Mouse (Mus musculus) megakaryocyte, embryonic 14.5 days (primary cell): Measurements from ENCODE around the gene Endou. TPM values are rescaled to one million over a fixed set of nuclear protein-coding genes. Genes with fewer than 3 reads are reported as not detected.

ENCODE experiments used
- H3K27me3 ChIP-seq: replicated peaks from 2 replicates; pipeline ENCODE3; 2012; ENCODE audit warnings: inconsistent platforms
- H3K36me3 ChIP-seq: replicated peaks from 2 replicates; pipeline ENCODE3; 2012; ENCODE audit warnings: low read length, inconsistent platforms, mixed read lengths
- H3K4me1 ChIP-seq: 2 replicates; pipeline ENCODE4 v1.6.1; 2012; ENCODE audit warnings: inconsistent platforms
- H3K4me3 ChIP-seq: replicated peaks from 2 replicates; pipeline ENCODE3; 2012; ENCODE audit warnings: moderate library complexity, mild to moderate bottlenecking, inconsistent platforms
- H3K9me3 ChIP-seq: 2 replicates; pipeline ENCODE4 v1.6.1; 2012; ENCODE audit warnings: inconsistent platforms
- FLI1 ChIP-seq: IDR thresholded peaks from 2 replicates; pipeline ENCODE4 v1.6.1; 2012; ENCODE audit warnings: low read length, inconsistent platforms, mixed read lengths
- GATA1 ChIP-seq: IDR thresholded peaks from 3 replicates; pipeline ENCODE4 v1.6.1; 2012; ENCODE audit warnings: mixed read lengths, low read length, inconsistent platforms, borderline replicate concordance
- polyA plus RNA-seq: library from polyadenylated mRNA; stranded (reverse); fragments of >175 nt; gene quantifications from 2 replicates; pipeline ENCODE4 v1.2.3, GENCODE M21; 2012; ENCODE audit warnings: low replicate concordance; ENCODE audit not compliant: insufficient read depth

The Endou gene
- polyA plus RNA-seq, 1 experiment = 0.09 TPM

DNA sequence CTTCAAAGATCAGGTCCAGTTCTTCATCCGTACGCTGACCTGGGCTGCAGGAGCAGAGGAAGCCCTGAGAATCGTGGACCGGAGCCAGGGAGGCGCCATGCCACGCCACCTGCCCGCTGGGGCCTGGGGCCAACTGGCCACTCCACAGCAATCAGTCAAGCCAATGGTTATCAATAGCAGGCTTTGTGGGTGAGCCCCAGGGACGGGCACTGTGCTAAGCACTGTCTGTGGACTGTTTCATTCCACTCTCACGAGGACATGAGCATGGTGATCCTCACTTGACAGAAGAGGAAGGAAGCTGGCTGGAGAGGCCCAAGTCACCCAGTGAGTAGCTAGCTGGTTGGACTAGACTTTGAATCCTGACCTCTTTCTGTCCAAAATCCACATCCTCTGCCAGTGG, 28.9 kb upstream of the Endou start:
- H3K27me3 ChIP-seq = peaks cover 87% of the 10 kb centered on the region
- no peaks in the 10 kb centered on the region for H3K9me3 ChIP-seq
- TF ChIP-seq GATA1 (no peak), FLI1 (no peak)
- no peaks in the 10 kb centered on the region for H3K36me3 ChIP-seq
- peak overlapping the region; percentile 34 for H3K4me3 ChIP-seq
- H3K4me1 ChIP-seq = peaks cover 74% of the 10 kb centered on the region

- H3K4me1 ChIP-seq = peaks cover 73% of the 10 kb centered on the region
- H3K27me3 ChIP-seq = peaks cover 58% of the 10 kb centered on the region
- no peak overlapping the region for H3K4me3 ChIP-seq
- no peaks in the 10 kb centered on the region for H3K36me3 ChIP-seq
- no peaks in the 10 kb centered on the region for H3K9me3 ChIP-seq
- no peak for TF ChIP-seq GATA1
- no peak for TF ChIP-seq FLI1
These were observed 24.2 kb upstream of the Endou start for GRCm38 (mm10) chr15:97755361-97755760.

DNA sequence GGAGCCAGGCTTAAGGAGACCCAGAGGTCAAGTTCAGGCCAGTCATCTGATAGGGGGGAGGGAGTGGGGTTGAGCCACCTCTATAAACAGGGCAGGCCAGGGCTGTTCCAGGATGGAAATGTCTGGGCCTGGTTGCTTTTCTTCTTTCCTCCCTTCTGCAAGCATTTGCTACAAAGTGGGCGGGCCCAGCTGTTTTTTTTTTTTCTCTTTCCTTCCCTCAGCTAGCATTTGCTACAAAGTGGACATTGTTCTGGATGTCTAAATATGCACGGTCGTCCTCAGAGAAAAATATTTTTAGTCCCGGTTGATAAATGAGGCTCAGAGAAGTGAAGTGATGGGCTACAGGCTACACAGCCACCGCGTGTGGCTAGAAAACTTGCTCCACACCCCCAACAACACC, 23.3 kb upstream of the Endou start:
- TF ChIP-seq FLI1 (no peak), GATA1 (no peak)
- H3K36me3 ChIP-seq = no peaks in the 10 kb centered on the region
- no peak overlapping the region for H3K4me3 ChIP-seq
- H3K9me3 ChIP-seq = no peaks in the 10 kb centered on the region
- H3K4me1 ChIP-seq = peaks cover 75% of the 10 kb centered on the region
- peaks cover 57% of the 10 kb centered on the region for H3K27me3 ChIP-seq

DNA sequence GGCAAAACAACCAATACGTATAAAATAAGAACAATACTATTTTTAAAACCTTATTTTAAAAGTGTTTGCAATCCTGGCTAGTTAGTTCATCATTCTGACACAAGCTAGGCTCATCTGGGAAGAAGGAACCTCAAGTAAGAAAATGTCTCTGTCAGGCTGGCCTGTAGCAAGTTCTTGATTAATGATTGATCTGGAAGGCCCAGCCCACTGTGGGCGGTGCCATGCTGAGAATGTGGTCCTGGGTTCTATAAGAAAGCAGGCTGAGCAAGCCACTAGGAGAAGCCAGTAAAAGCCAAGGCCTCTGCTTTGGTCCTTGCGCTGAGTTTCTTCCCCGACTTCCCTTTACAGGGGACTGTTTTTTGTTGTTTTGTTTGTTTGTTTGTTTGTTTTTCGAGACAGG, 21.4 kb upstream of the Endou start:
- H3K4me3 ChIP-seq = no peak overlapping the region
- H3K27me3 ChIP-seq = peaks cover 47% of the 10 kb centered on the region
- H3K9me3 ChIP-seq = no peaks in the 10 kb centered on the region
- no peaks in the 10 kb centered on the region for H3K36me3 ChIP-seq
- peaks cover 75% of the 10 kb centered on the region for H3K4me1 ChIP-seq
- no peak for TF ChIP-seq GATA1
- TF ChIP-seq FLI1 = no peak

GRCm38 (mm10) chr15:97751676-97752075, 20.5 kb upstream of the Endou start:
- Histone ChIP-seq H3K4me1 (peaks cover 72% of the 10 kb centered on the region), H3K27me3 (peaks cover 45% of the 10 kb centered on the region), H3K36me3 (no peaks in the 10 kb centered on the region), H3K9me3 (no peaks in the 10 kb centered on the region), H3K4me3 (no peak overlapping the region)
- no peak for TF ChIP-seq GATA1
- no peak for TF ChIP-seq FLI1

DNA sequence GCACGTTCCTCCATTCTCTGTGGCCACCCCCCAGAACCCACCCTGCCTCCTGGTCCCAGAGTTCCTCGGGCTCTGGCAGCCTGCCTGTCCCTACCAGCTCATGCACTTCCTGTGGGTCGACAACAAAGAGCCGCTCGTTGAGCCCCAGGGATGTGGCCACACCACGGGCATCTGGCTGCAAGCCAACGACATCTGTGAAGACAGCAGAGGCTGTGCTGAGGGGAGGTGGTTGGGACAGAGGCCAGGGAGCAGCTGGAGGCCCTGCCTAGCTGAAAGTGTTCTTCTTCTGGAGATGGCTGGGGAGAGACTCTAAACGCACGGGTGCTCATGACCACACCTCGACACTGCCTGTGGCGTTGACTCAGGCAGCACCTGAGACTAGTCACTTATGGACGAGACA, 19.6 kb upstream of the Endou start:
- Histone ChIP-seq H3K4me3 (peak overlapping the region; percentile 69), H3K4me1 (peaks cover 62% of the 10 kb centered on the region), H3K27me3 (peaks cover 40% of the 10 kb centered on the region), H3K9me3 (no peaks in the 10 kb centered on the region), H3K36me3 (no peaks in the 10 kb centered on the region)
- TF ChIP-seq GATA1 (no peak), FLI1 (no peak)

DNA sequence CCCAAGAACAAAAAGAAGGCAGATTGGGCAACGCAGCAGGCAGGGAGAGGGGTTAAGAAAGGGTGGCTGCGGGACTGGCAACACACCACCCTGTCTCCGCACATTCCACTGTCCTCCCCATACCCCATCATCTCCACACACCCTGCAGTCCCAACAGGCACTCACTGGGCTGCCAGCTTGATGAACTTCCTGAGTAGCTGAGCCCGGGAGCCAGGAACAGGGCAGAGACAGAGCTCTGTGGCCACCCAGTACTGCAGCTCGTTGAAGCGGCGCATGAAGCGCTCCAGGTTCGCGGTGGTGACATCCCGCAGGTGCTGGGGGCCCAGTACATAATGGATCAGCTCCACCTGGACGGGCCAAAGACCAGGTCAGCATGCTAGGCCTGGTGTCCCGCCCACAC, 18.7 kb upstream of the Endou start:
- no peaks in the 10 kb centered on the region for H3K9me3 ChIP-seq
- peaks cover 59% of the 10 kb centered on the region for H3K4me1 ChIP-seq
- H3K4me3 ChIP-seq = no peak overlapping the region
- TF ChIP-seq FLI1 = no peak
- no peak for TF ChIP-seq GATA1
- peaks cover 39% of the 10 kb centered on the region for H3K27me3 ChIP-seq
- H3K36me3 ChIP-seq = no peaks in the 10 kb centered on the region

DNA sequence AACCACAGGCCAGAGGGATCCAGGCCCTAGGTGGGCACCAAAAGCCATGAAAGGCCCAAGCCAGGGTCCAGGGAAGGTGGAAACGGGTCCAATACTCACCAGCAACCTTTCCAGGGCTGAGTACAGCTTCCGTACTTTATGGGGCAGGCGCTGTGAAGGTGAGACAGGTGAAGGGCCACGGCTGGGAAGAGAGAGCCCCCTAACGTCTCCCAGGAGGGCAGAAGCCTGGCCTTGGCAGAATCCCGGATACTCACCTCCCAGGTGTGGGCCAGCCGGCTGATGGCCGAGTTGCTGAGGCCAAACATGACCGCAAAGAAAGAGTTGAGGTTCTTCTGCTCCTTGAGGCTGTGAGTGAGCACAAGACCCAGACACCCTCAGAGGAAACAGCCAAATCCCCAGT, 18.3 kb upstream of the Endou start:
- peaks cover 57% of the 10 kb centered on the region for H3K4me1 ChIP-seq
- H3K4me3 ChIP-seq = no peak overlapping the region
- H3K9me3 ChIP-seq = no peaks in the 10 kb centered on the region
- TF ChIP-seq FLI1 (no peak), GATA1 (no peak)
- peaks cover 39% of the 10 kb centered on the region for H3K27me3 ChIP-seq
- no peaks in the 10 kb centered on the region for H3K36me3 ChIP-seq

GRCm38 (mm10) chr15:97748964-97749363, 17.8 kb upstream of the Endou start:
- Histone ChIP-seq H3K27me3 (peaks cover 40% of the 10 kb centered on the region), H3K9me3 (no peaks in the 10 kb centered on the region), H3K4me1 (peaks cover 53% of the 10 kb centered on the region), H3K4me3 (no peak overlapping the region), H3K36me3 (no peaks in the 10 kb centered on the region)
- TF ChIP-seq FLI1 = no peak
- no peak for TF ChIP-seq GATA1

DNA sequence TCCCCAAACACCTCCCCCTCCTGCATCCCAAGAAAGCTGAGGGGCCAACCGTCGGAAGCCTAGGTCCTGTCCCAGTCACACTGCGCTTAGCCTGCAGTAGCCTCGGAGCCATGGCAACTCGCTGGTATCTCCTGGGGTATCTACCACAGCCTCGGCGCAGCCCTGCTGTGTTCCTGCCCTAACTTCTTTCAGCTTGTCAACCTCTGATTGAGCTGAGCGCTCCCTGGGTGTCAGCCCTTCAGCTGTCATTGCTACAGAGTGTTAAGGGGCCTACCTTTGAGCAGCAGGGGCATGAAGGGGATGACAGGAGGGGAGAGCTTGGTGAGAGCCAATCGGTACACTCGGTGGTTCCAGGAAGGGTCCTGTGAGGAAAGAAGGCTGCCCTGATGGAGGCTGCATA, 17.2 kb upstream of the Endou start:
- Histone ChIP-seq H3K9me3 (no peaks in the 10 kb centered on the region), H3K27me3 (peaks cover 41% of the 10 kb centered on the region), H3K36me3 (no peaks in the 10 kb centered on the region), H3K4me1 (peaks cover 47% of the 10 kb centered on the region), H3K4me3 (no peak overlapping the region)
- no peak for TF ChIP-seq GATA1
- no peak for TF ChIP-seq FLI1

- Histone ChIP-seq H3K9me3 (no peaks in the 10 kb centered on the region), H3K27me3 (peaks cover 47% of the 10 kb centered on the region), H3K4me3 (no peak overlapping the region), H3K36me3 (no peaks in the 10 kb centered on the region), H3K4me1 (peaks cover 49% of the 10 kb centered on the region)
- TF ChIP-seq GATA1 (no peak), FLI1 (no peak)
These were observed 16.3 kb upstream of the Endou start for GRCm38 (mm10) chr15:97747486-97747885.
